Mouse (Mus musculus): ENCODE measurements around the gene B3galt5.

- TF ChIP-seq CTCF (IDR thresholded peaks at IDR 0.05; ENCODE audit: extremely low read depth, insufficient read depth, low read length) = no peak
- TF ChIP-seq POLR2A (IDR thresholded peaks at IDR 0.05; ENCODE audit: extremely low read depth, insufficient read depth, low read length) = no peak
Measured at GRCm38 (mm10) chr16:96252146-96252545, 16.5 kb downstream of the B3galt5 start.
